Mouse (Mus musculus): Measurements from ENCODE around the gene Zfp523. TPM values are rescaled to one million over a fixed set of nuclear protein-coding genes. Genes with fewer than 3 reads are reported as not detected.
A peak's percentile ranks its signal among the peaks of the same experiment; 100 is the strongest.

The Zfp523 gene
- polyA plus RNA-seq, 1 experiment from 2014 or later = 41.4 TPM

GRCm38 (mm10) chr17:28141771-28142699 is 34.9 kb upstream of the Zfp523 start, which contains the start of gene Scube3:
Gene Scube3, plus strand, starts transcription at chr17:28142141.
- H3K27me3 ChIP-seq = 0 out of 2 replicates have a peak, but pooled peaks cover 10% of the 10 kb centered on the region
- H3K27ac ChIP-seq (replicated peaks) = peak within 1 kb of the TSS; percentile 93
- peak within 1 kb of the TSS; percentile 91 for H3K9ac ChIP-seq
- H3K4me3 ChIP-seq = peak within 1 kb of the TSS; percentile 76
- under 1% methylated on average over 71 of the region's 97 CpGs for WGBS
- no peaks in the 10 kb centered on the region for H3K36me3 ChIP-seq
- H3K4me2 ChIP-seq = peak within 1 kb of the TSS; percentile 81
- ATAC-seq (ENCODE audit: low read depth) = peak; percentile 58
- no peaks in the 10 kb centered on the region for H3K9me3 ChIP-seq
- H3K4me1 ChIP-seq (replicated peaks) = peaks cover 64% of the 10 kb centered on the region

GRCm38 (mm10) chr17:28142700-28143610 is 34.0 kb upstream of the Zfp523 start:
- peak overlapping the region; percentile 76 for H3K4me3 ChIP-seq
- no peaks in the 10 kb centered on the region for H3K36me3 ChIP-seq
- 0 out of 2 replicates have a peak, but pooled peaks cover 10% of the 10 kb centered on the region for H3K27me3 ChIP-seq
- peaks cover 73% of the 10 kb centered on the region for H3K4me1 ChIP-seq (replicated peaks)
- no peaks in the 10 kb centered on the region for H3K9me3 ChIP-seq
- H3K4me2 ChIP-seq = peak overlapping the region; percentile 81
- ATAC-seq (ENCODE audit: low read depth) = no peak; the same call in 1 of the 2 replicates
- H3K9ac ChIP-seq = peak overlapping the region; percentile 91
- H3K27ac ChIP-seq (replicated peaks) = peak overlapping the region; percentile 93
- WGBS = 1% methylated on average over 27 of the region's 33 CpGs

- H3K4me1 ChIP-seq (replicated peaks) = peaks cover 80% of the 10 kb centered on the region
- 1% methylated on average over 9 of the region's 9 CpGs for WGBS
- H3K27ac ChIP-seq (replicated peaks) = peak overlapping the region; percentile 13; the same call in 1 of the 2 replicates
- H3K9me3 ChIP-seq = no peaks in the 10 kb centered on the region
- H3K9ac ChIP-seq = peak overlapping the region; percentile 91
- no peak for ATAC-seq (ENCODE audit: low read depth)
- peak overlapping the region; percentile 81 for H3K4me2 ChIP-seq
- no peaks in the 10 kb centered on the region for H3K36me3 ChIP-seq
- peak overlapping the region; percentile 76 for H3K4me3 ChIP-seq
- 0 out of 2 replicates have a peak, but pooled peaks cover 10% of the 10 kb centered on the region for H3K27me3 ChIP-seq
Observed at GRCm38 (mm10) chr17:28143751-28144150, 33.2 kb upstream of the Zfp523 start.

GRCm38 (mm10) chr17:28144241-28144640 is 32.7 kb upstream of the Zfp523 start:
- WGBS = 7% methylated on average over 6 of the region's 6 CpGs
- Histone ChIP-seq H3K4me1 (replicated peaks) (peaks cover 84% of the 10 kb centered on the region), H3K4me2 (peak overlapping the region; percentile 81), H3K4me3 (peak overlapping the region; percentile 76), H3K9me3 (no peaks in the 10 kb centered on the region), H3K27me3 (0 out of 2 replicates have a peak, but pooled peaks cover 10% of the 10 kb centered on the region), H3K9ac (peak overlapping the region; percentile 91), H3K27ac (replicated peaks) (0 out of 2 replicates have a peak overlapping the region, but pooled peaks have one; percentile 13), H3K36me3 (no peaks in the 10 kb centered on the region)
- no peak for ATAC-seq (ENCODE audit: low read depth)

GRCm38 (mm10) chr17:28148288-28148687 is 28.6 kb upstream of the Zfp523 start:
- Histone ChIP-seq H3K4me3 (no peak overlapping the region), H3K36me3 (peaks cover 4% of the 10 kb centered on the region), H3K9ac (no peak overlapping the region), H3K27me3 (no peaks in the 10 kb centered on the region), H3K4me2 (no peak overlapping the region), H3K9me3 (no peaks in the 10 kb centered on the region), H3K27ac (replicated peaks) (no peak overlapping the region), H3K4me1 (replicated peaks) (peaks cover 63% of the 10 kb centered on the region)
- ATAC-seq (ENCODE audit: low read depth) = no peak
- WGBS = 65% methylated on average over 3 of the region's 3 CpGs

- H3K9ac ChIP-seq = no peak overlapping the region
- H3K9me3 ChIP-seq = no peaks in the 10 kb centered on the region
- H3K36me3 ChIP-seq = peaks cover 8% of the 10 kb centered on the region
- H3K27ac ChIP-seq (replicated peaks) = no peak overlapping the region
- ATAC-seq (ENCODE audit: low read depth) = no peak
- WGBS = 62% methylated on average over 8 of the region's 8 CpGs
- H3K4me3 ChIP-seq = no peak overlapping the region
- H3K27me3 ChIP-seq = no peaks in the 10 kb centered on the region
- peaks cover 49% of the 10 kb centered on the region for H3K4me1 ChIP-seq (replicated peaks)
- H3K4me2 ChIP-seq = no peak overlapping the region
Observed at GRCm38 (mm10) chr17:28149734-28150133, 27.2 kb upstream of the Zfp523 start.

- ATAC-seq (ENCODE audit: low read depth) = no peak
- Histone ChIP-seq H3K27ac (replicated peaks) (no peak overlapping the region), H3K36me3 (peaks cover 15% of the 10 kb centered on the region), H3K4me3 (no peak overlapping the region), H3K27me3 (no peaks in the 10 kb centered on the region), H3K9ac (no peak overlapping the region), H3K4me1 (replicated peaks) (peaks cover 42% of the 10 kb centered on the region), H3K4me2 (no peak overlapping the region), H3K9me3 (no peaks in the 10 kb centered on the region)
- 73% methylated on average over 12 of the region's 12 CpGs for WGBS
Observed at GRCm38 (mm10) chr17:28150456-28150855, 26.5 kb upstream of the Zfp523 start.

GRCm38 (mm10) chr17:28153095-28153494 is 23.8 kb upstream of the Zfp523 start:
- no peaks in the 10 kb centered on the region for H3K27me3 ChIP-seq
- no peak for ATAC-seq (ENCODE audit: low read depth)
- no peak overlapping the region for H3K9ac ChIP-seq
- no peaks in the 10 kb centered on the region for H3K9me3 ChIP-seq
- no peak overlapping the region for H3K4me2 ChIP-seq
- H3K4me3 ChIP-seq = no peak overlapping the region
- H3K27ac ChIP-seq (replicated peaks) = no peak overlapping the region
- WGBS = 74% methylated on average over 6 of the region's 6 CpGs
- peaks cover 33% of the 10 kb centered on the region for H3K4me1 ChIP-seq (replicated peaks)
- H3K36me3 ChIP-seq = peaks cover 36% of the 10 kb centered on the region

GRCm38 (mm10) chr17:28154970-28155369 is 22.0 kb upstream of the Zfp523 start:
- Histone ChIP-seq H3K36me3 (peaks cover 40% of the 10 kb centered on the region), H3K9ac (no peak overlapping the region), H3K4me3 (no peak overlapping the region), H3K4me2 (no peak overlapping the region), H3K27ac (replicated peaks) (no peak overlapping the region), H3K9me3 (no peaks in the 10 kb centered on the region), H3K4me1 (replicated peaks) (peaks cover 25% of the 10 kb centered on the region), H3K27me3 (no peaks in the 10 kb centered on the region)
- 87% methylated on average over 8 of the region's 8 CpGs for WGBS
- no peak for ATAC-seq (ENCODE audit: low read depth)

- Histone ChIP-seq H3K9me3 (no peaks in the 10 kb centered on the region), H3K36me3 (peaks cover 58% of the 10 kb centered on the region), H3K27ac (replicated peaks) (no peak overlapping the region), H3K4me3 (no peak overlapping the region), H3K27me3 (no peaks in the 10 kb centered on the region), H3K4me2 (no peak overlapping the region), H3K9ac (no peak overlapping the region), H3K4me1 (replicated peaks) (peaks cover 37% of the 10 kb centered on the region)
- 39% methylated on average over 10 of the region's 10 CpGs for WGBS
- ATAC-seq (ENCODE audit: low read depth) = no peak
Observed at GRCm38 (mm10) chr17:28160361-28160760, 16.6 kb upstream of the Zfp523 start.

GRCm38 (mm10) chr17:28161310-28161881 is 15.5 kb upstream of the Zfp523 start:
- Histone ChIP-seq H3K4me2 (no peak overlapping the region), H3K9me3 (no peaks in the 10 kb centered on the region), H3K4me1 (replicated peaks) (peaks cover 32% of the 10 kb centered on the region), H3K27me3 (no peaks in the 10 kb centered on the region), H3K4me3 (no peak overlapping the region), H3K27ac (replicated peaks) (no peak overlapping the region), H3K36me3 (peaks cover 58% of the 10 kb centered on the region), H3K9ac (0 out of 2 replicates have a peak overlapping the region, but pooled peaks have one; percentile 22)
- 25% methylated on average over 11 of the region's 11 CpGs for WGBS
- no peak for ATAC-seq (ENCODE audit: low read depth)
